Mouse (Mus musculus) MEL (cell line): Measurements from ENCODE around the gene Ifi202b.
"Not testable (repeated sequence)": the region's sequence is repeated elsewhere in the genome, so short reads cannot be mapped to it uniquely, and the experiment has no call there.

Source experiments
- CTCF ChIP-seq, 3 experiments: IDR thresholded peaks in 2 of 3; conservative IDR thresholded peaks in 1 of 3; 2 replicates each; pipeline ENCODE4 v1.5.1; 2011 to 2012; ENCODE audit warnings: low read length in 3 of 3, low read depth in 2 of 3, mild to moderate bottlenecking in 2 of 3, improper control_type of control experiment in 1 of 3, inconsistent platforms in 1 of 3, mixed read lengths in 1 of 3, moderate library complexity in 1 of 3; ENCODE audit not compliant: control insufficient read depth in 1 of 3, insufficient read depth in 1 of 3, poor library complexity in 1 of 3, severe bottlenecking in 1 of 3
- EP300 ChIP-seq, 2 experiments: IDR thresholded peaks; 2 replicates each; pipeline ENCODE4 v1.6.1; 2011; ENCODE audit warnings: improper control_type of control experiment in 2 of 2, low read length in 2 of 2, low read depth in 1 of 2, mild to moderate bottlenecking in 1 of 2
- ETS1 ChIP-seq: IDR thresholded peaks from 2 replicates; pipeline ENCODE4 v1.6.1; 2012; ENCODE audit warnings: low read depth, mild to moderate bottlenecking, inconsistent platforms, low read length, improper control_type of control experiment, moderate library complexity
- MAFK ChIP-seq: IDR thresholded peaks from 2 replicates; pipeline ENCODE4 v1.6.1; 2011; ENCODE audit warnings: low read depth, mild to moderate bottlenecking, low read length, improper control_type of control experiment, borderline replicate concordance
- MYC ChIP-seq: IDR thresholded peaks from 2 replicates; pipeline ENCODE4 v1.6.1; 2011; ENCODE audit warnings: low read depth, mild to moderate bottlenecking, low read length, improper control_type of control experiment, moderate library complexity
- RCOR1 ChIP-seq: IDR thresholded peaks from 2 replicates; pipeline ENCODE4 v1.6.1; 2012; ENCODE audit warnings: low read depth, mild to moderate bottlenecking, inconsistent platforms, low read length, improper control_type of control experiment
- SIN3A ChIP-seq: IDR thresholded peaks from 2 replicates; pipeline ENCODE4 v1.6.1; 2012; ENCODE audit warnings: low read length, improper control_type of control experiment, inconsistent platforms

- not testable (repeated sequence) for TF ChIP-seq ETS1; MYC; MAFK; SIN3A; CTCF (IDR thresholded peaks at IDR 0.05 in 2 of 3, conservative IDR thresholded peaks at IDR 0.05 in 1 of 3; ENCODE audit: control insufficient read depth in 1 of 3, insufficient read depth in 1 of 3, low read depth in 2 of 3, low read length in 3 of 3, poor library complexity in 1 of 3, severe bottlenecking in 1 of 3); RCOR1; EP300 (IDR thresholded peaks at IDR 0.05; ENCODE audit: low read depth in 1 of 2, low read length in 2 of 2)
These were observed 1.5 kb downstream of the Ifi202b start for GRCm38 (mm10) chr1:173981038-173981437.
